Mouse (Mus musculus) heart, postnatal 0 days (tissue): ENCODE results near the gene Kif7.

Experiments used
- CTCF ChIP-seq: IDR thresholded peaks from 2 replicates; pipeline ENCODE4 v1.5.1; 2016; ENCODE audit warnings: antibody characterized with exemption, control low read depth, low read depth
- EP300 ChIP-seq: IDR thresholded peaks from 2 replicates; pipeline ENCODE4 v1.6.1; 2016; ENCODE audit warnings: antibody characterized with exemption, low read depth

GRCm38 (mm10) chr7:79661253-79661890 lies 54.1 kb downstream of the Kif7 start:
- TF ChIP-seq CTCF = no peak
- TF ChIP-seq EP300 = no peak
